Mouse (Mus musculus): Measurements from ENCODE around the gene Gfra1. TPM values are rescaled to one million over a fixed set of nuclear protein-coding genes. Genes with fewer than 3 reads are reported as not detected.

Gene Gfra1
- polyA plus RNA-seq, 2 experiments: 19.5 to 19.9 TPM

GRCm38 (mm10) chr19:58482373-58482977 lies 26.8 kb upstream of the Gfra1 start:
- TF ChIP-seq POLR2A (IDR thresholded peaks at IDR 0.05; ENCODE audit: borderline replicate concordance, extremely low read depth, insufficient read depth, insufficient read length): no peak

GRCm38 (mm10) chr19:58474251-58474650 lies 18.5 kb upstream of the Gfra1 start:
- no peaks in the 10 kb centered on the region for H3K27me3 ChIP-seq (ENCODE audit: control insufficient read depth, insufficient read depth, low read length)
- no peaks in the 10 kb centered on the region for H3K4me1 ChIP-seq (ENCODE audit: control insufficient read depth, insufficient read depth, low read length)
- 87% methylated on average over 3 of the region's 3 CpGs for WGBS
- H3K27ac ChIP-seq (replicated peaks; ENCODE audit: low read depth, low read length): no peak overlapping the region
- TF ChIP-seq POLR2A (IDR thresholded peaks at IDR 0.05; ENCODE audit: borderline replicate concordance, extremely low read depth, insufficient read depth, insufficient read length): no peak
- no peak overlapping the region for H3K9ac ChIP-seq (ENCODE audit: low read depth, low read length, severe bottlenecking)
- ATAC-seq (ENCODE audit: low FRiP score, low read depth) (no peak), DNase-seq (ENCODE audit: low spot score) (no peak)
- no peak overlapping the region for H3K4me3 ChIP-seq (replicated peaks; ENCODE audit: low read length)
- no peaks in the 10 kb centered on the region for H3K36me3 ChIP-seq (ENCODE audit: control insufficient read depth, insufficient read depth, low read length)
- no peaks in the 10 kb centered on the region for H3K9me3 ChIP-seq (ENCODE audit: control insufficient read depth, low read length)
- H3K4me2 ChIP-seq (replicated peaks; ENCODE audit: low read depth, low read length, severe bottlenecking): no peak overlapping the region

More at GRCm38 (mm10) chr19:58482373-58482977, 26.8 kb upstream of the Gfra1 start:
- ATAC-seq (ENCODE audit: low FRiP score, low read depth) (no peak), DNase-seq (ENCODE audit: low spot score) (no peak)
- Histone ChIP-seq H3K9me3 (ENCODE audit: control insufficient read depth, low read length) (peaks cover 12% of the 10 kb centered on the region), H3K4me3 (replicated peaks; ENCODE audit: low read length) (no peak overlapping the region), H3K4me2 (replicated peaks; ENCODE audit: low read depth, low read length, severe bottlenecking) (no peak overlapping the region), H3K27ac (replicated peaks; ENCODE audit: low read depth, low read length) (no peak overlapping the region), H3K9ac (ENCODE audit: low read depth, low read length, severe bottlenecking) (no peak overlapping the region), H3K27me3 (ENCODE audit: control insufficient read depth, insufficient read depth, low read length) (no peaks in the 10 kb centered on the region), H3K4me1 (ENCODE audit: control insufficient read depth, insufficient read depth, low read length) (peaks cover 3% of the 10 kb centered on the region; the same call in 1 of the 2 replicates), H3K36me3 (ENCODE audit: control insufficient read depth, insufficient read depth, low read length) (no peaks in the 10 kb centered on the region)
- WGBS: 62% methylated on average over 9 of the region's 9 CpGs

- 18% methylated on average over 12 of the region's 12 CpGs for WGBS
- DNase-seq (ENCODE audit: low spot score): peak; percentile 89
- peak; percentile 70; the same call in 1 of the 2 replicates for ATAC-seq (ENCODE audit: low FRiP score, low read depth)
- Histone ChIP-seq H3K4me3 (replicated peaks; ENCODE audit: low read length) (no peak overlapping the region), H3K9ac (ENCODE audit: low read depth, low read length, severe bottlenecking) (no peak overlapping the region), H3K27me3 (ENCODE audit: control insufficient read depth, insufficient read depth, low read length) (no peaks in the 10 kb centered on the region), H3K27ac (replicated peaks; ENCODE audit: low read depth, low read length) (no peak overlapping the region), H3K36me3 (ENCODE audit: control insufficient read depth, insufficient read depth, low read length) (no peaks in the 10 kb centered on the region), H3K4me1 (ENCODE audit: control insufficient read depth, insufficient read depth, low read length) (peaks cover 10% of the 10 kb centered on the region), H3K9me3 (ENCODE audit: control insufficient read depth, low read length) (no peaks in the 10 kb centered on the region), H3K4me2 (replicated peaks; ENCODE audit: low read depth, low read length, severe bottlenecking) (no peak overlapping the region)
- no peak for TF ChIP-seq POLR2A (IDR thresholded peaks at IDR 0.05; ENCODE audit: borderline replicate concordance, extremely low read depth, insufficient read depth, insufficient read length)
Measured at GRCm38 (mm10) chr19:58469421-58469820, 13.7 kb upstream of the Gfra1 start.

- DNase-seq (ENCODE audit: low spot score) (no peak), ATAC-seq (ENCODE audit: low FRiP score, low read depth) (no peak)
- H3K4me2 ChIP-seq (replicated peaks; ENCODE audit: low read depth, low read length, severe bottlenecking): no peak overlapping the region
Measured at GRCm38 (mm10) chr19:58468331-58468730, 12.6 kb upstream of the Gfra1 start.

DNA sequence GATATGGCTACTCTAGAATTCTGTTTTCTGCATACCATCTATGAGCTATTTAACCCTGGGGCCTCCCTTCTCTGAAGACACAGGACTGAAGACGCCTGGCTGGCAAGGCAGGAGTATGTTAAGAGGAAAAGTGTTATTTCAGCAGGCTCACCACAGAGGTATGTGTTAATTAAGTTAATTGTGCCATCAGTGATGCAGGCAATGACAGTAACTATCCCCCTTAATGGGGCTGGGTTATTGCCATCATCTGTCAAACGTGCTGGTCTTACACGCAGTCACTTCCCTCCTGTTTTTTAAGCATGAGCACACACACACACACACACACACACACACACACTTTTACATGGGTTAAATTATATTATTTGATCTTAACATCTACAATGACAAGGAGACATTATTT lies 8.0 kb upstream of the Gfra1 start:
- WGBS: 32% methylated on average over 3 of the region's 3 CpGs
- TF ChIP-seq POLR2A (IDR thresholded peaks at IDR 0.05; ENCODE audit: borderline replicate concordance, extremely low read depth, insufficient read depth, insufficient read length): no peak

More at GRCm38 (mm10) chr19:58468331-58468730, 12.6 kb upstream of the Gfra1 start:
- Histone ChIP-seq H3K27me3 (ENCODE audit: control insufficient read depth, insufficient read depth, low read length) (no peaks in the 10 kb centered on the region), H3K4me3 (replicated peaks; ENCODE audit: low read length) (no peak overlapping the region), H3K9ac (ENCODE audit: low read depth, low read length, severe bottlenecking) (no peak overlapping the region), H3K27ac (replicated peaks; ENCODE audit: low read depth, low read length) (no peak overlapping the region), H3K9me3 (ENCODE audit: control insufficient read depth, low read length) (no peaks in the 10 kb centered on the region), H3K4me1 (ENCODE audit: control insufficient read depth, insufficient read depth, low read length) (peaks cover 10% of the 10 kb centered on the region), H3K36me3 (ENCODE audit: control insufficient read depth, insufficient read depth, low read length) (no peaks in the 10 kb centered on the region)
- 16% methylated on average over 2 of the region's 2 CpGs for WGBS
- TF ChIP-seq POLR2A (IDR thresholded peaks at IDR 0.05; ENCODE audit: borderline replicate concordance, extremely low read depth, insufficient read depth, insufficient read length): no peak

More for the DNA sequence above, 8.0 kb upstream of the Gfra1 start:
- Histone ChIP-seq H3K4me2 (replicated peaks; ENCODE audit: low read depth, low read length, severe bottlenecking) (no peak overlapping the region), H3K9me3 (ENCODE audit: control insufficient read depth, low read length) (no peaks in the 10 kb centered on the region), H3K27ac (replicated peaks; ENCODE audit: low read depth, low read length) (no peak overlapping the region), H3K27me3 (ENCODE audit: control insufficient read depth, insufficient read depth, low read length) (no peaks in the 10 kb centered on the region), H3K9ac (ENCODE audit: low read depth, low read length, severe bottlenecking) (no peak overlapping the region), H3K4me1 (ENCODE audit: control insufficient read depth, insufficient read depth, low read length) (peaks cover 7% of the 10 kb centered on the region), H3K36me3 (ENCODE audit: control insufficient read depth, insufficient read depth, low read length) (no peaks in the 10 kb centered on the region), H3K4me3 (replicated peaks; ENCODE audit: low read length) (no peak overlapping the region)
- no peak for DNase-seq (ENCODE audit: low spot score)
- no peak for ATAC-seq (ENCODE audit: low FRiP score, low read depth)

Data from limb, embryonic 14.5 days (tissue).